Mouse (Mus musculus): ENCODE measurements around the gene Pdzrn4. TPM values are rescaled to one million over a fixed set of nuclear protein-coding genes. Genes with fewer than 3 reads are reported as not detected.

The Pdzrn4 gene
- polyA plus RNA-seq, 1 experiment from 2014 or later: 25.2 TPM

- no peak overlapping the region for H3K4me2 ChIP-seq (ENCODE audit: low read length)
- no peak overlapping the region for H3K4me3 ChIP-seq (replicated peaks; ENCODE audit: low read depth, low read length)
- WGBS: 72% methylated on average over 6 of the region's 6 CpGs
- no peaks in the 10 kb centered on the region for H3K4me1 ChIP-seq (ENCODE audit: control insufficient read depth, insufficient read depth, low read length)
- no peak for DNase-seq
- no peak overlapping the region for H3K9ac ChIP-seq (replicated peaks; ENCODE audit: low read length)
- no peaks in the 10 kb centered on the region for H3K27me3 ChIP-seq (ENCODE audit: control insufficient read depth, insufficient read depth, low read length)
- ATAC-seq (ENCODE audit: low FRiP score, low TSS enrichment): no peak
- no peaks in the 10 kb centered on the region for H3K9me3 ChIP-seq (ENCODE audit: control insufficient read depth, low read length)
- no peaks in the 10 kb centered on the region for H3K36me3 ChIP-seq (ENCODE audit: control insufficient read depth, insufficient read depth, low read length)
- H3K27ac ChIP-seq (replicated peaks; ENCODE audit: low read depth, low read length): no peak overlapping the region
Observed at GRCm38 (mm10) chr15:92678377-92678776, 281.7 kb downstream of the Pdzrn4 start.

DNA sequence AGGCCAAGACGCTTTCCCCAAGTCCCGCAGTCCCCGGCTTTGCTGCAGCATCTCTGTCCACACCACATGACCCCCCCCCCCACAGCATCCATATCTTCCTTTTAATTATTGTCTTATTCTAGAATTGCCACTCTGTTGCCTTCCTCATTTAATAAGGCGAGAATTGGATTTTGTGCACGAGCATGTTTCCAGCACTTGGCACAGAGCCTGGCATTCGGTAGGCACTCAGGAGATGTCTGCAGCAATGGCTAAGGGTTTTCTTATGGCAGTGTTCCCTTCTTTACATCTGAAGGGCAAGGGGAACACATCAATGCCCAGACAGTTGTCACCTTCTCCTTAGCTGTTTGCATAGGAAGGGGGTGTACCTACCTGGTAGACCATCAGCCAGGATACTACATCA lies 282.9 kb downstream of the Pdzrn4 start:
- no peak overlapping the region for H3K4me2 ChIP-seq (ENCODE audit: low read length)
- no peak overlapping the region for H3K9ac ChIP-seq (replicated peaks; ENCODE audit: low read length)
- H3K4me3 ChIP-seq (replicated peaks; ENCODE audit: low read depth, low read length): no peak overlapping the region
- H3K27ac ChIP-seq (replicated peaks; ENCODE audit: low read depth, low read length): no peak overlapping the region
- H3K27me3 ChIP-seq (ENCODE audit: control insufficient read depth, insufficient read depth, low read length): no peaks in the 10 kb centered on the region
- WGBS: 92% methylated on average over 6 of the region's 6 CpGs
- H3K36me3 ChIP-seq (ENCODE audit: control insufficient read depth, insufficient read depth, low read length): no peaks in the 10 kb centered on the region
- H3K4me1 ChIP-seq (ENCODE audit: control insufficient read depth, insufficient read depth, low read length): no peaks in the 10 kb centered on the region
- DNase-seq (peak; percentile 23), ATAC-seq (ENCODE audit: low FRiP score, low TSS enrichment) (no peak)
- H3K9me3 ChIP-seq (ENCODE audit: control insufficient read depth, low read length): no peaks in the 10 kb centered on the region

- Histone ChIP-seq H3K9ac (replicated peaks; ENCODE audit: low read length) (no peak overlapping the region), H3K9me3 (ENCODE audit: control insufficient read depth, low read length) (no peaks in the 10 kb centered on the region), H3K4me1 (ENCODE audit: control insufficient read depth, insufficient read depth, low read length) (no peaks in the 10 kb centered on the region), H3K4me2 (ENCODE audit: low read length) (no peak overlapping the region), H3K4me3 (replicated peaks; ENCODE audit: low read depth, low read length) (no peak overlapping the region), H3K27me3 (ENCODE audit: control insufficient read depth, insufficient read depth, low read length) (no peaks in the 10 kb centered on the region), H3K27ac (replicated peaks; ENCODE audit: low read depth, low read length) (no peak overlapping the region), H3K36me3 (ENCODE audit: control insufficient read depth, insufficient read depth, low read length) (no peaks in the 10 kb centered on the region)
- DNase-seq: no peak
- ATAC-seq (ENCODE audit: low FRiP score, low TSS enrichment): no peak
- 62% methylated on average over 10 of the region's 10 CpGs for WGBS
Observed at GRCm38 (mm10) chr15:92696276-92696956, 299.7 kb downstream of the Pdzrn4 start.

DNA sequence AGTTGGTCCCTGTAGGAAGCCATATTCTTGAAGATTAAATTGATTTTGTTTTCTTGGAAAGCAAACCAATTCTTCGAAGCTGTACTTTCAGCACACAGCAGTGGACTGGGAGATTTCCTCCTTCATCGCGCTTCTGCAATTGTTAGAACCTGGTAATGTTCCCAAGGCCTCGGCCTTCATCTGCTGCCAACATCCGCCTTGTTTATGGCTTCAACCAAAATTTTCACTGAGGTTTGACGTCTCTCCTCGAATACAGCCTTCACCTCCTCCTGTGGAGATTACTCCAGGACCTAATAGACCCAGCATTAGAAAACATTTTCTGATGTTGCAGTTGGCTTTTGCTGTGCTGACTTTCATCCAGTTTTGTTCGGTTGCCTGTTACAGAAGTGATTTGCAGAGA lies 307.5 kb downstream of the Pdzrn4 start:
- ATAC-seq (ENCODE audit: low FRiP score, low TSS enrichment) (no peak), DNase-seq (no peak)
- Histone ChIP-seq H3K9ac (replicated peaks; ENCODE audit: low read length) (no peak overlapping the region), H3K27me3 (ENCODE audit: control insufficient read depth, insufficient read depth, low read length) (no peaks in the 10 kb centered on the region), H3K27ac (replicated peaks; ENCODE audit: low read depth, low read length) (no peak overlapping the region), H3K4me1 (ENCODE audit: control insufficient read depth, insufficient read depth, low read length) (no peaks in the 10 kb centered on the region; the same call in 1 of the 2 replicates), H3K4me2 (ENCODE audit: low read length) (no peak overlapping the region), H3K36me3 (ENCODE audit: control insufficient read depth, insufficient read depth, low read length) (no peaks in the 10 kb centered on the region), H3K9me3 (ENCODE audit: control insufficient read depth, low read length) (no peaks in the 10 kb centered on the region), H3K4me3 (replicated peaks; ENCODE audit: low read depth, low read length) (no peak overlapping the region)
- WGBS: 66% methylated on average over 8 of the region's 8 CpGs

DNA sequence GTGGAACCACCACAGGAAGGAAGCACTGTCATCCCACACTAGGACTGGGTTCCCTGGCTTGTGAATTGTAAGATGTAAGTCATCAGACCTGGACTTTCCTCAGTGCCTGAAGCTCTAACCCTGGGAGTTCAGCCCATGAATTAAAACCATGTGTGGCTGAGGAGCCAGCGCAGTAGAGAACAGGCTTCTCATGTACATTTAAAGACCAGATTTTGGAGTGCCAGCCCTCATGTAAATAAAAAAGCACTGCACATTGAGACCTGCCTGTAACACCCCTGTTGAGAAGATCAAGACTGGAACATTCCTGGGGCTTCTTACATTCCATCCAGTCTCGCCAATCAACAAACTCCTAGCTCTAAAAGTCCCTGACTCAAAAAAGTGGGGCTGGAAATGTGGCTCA lies 342.0 kb downstream of the Pdzrn4 start:
- no peak overlapping the region for H3K9ac ChIP-seq (replicated peaks; ENCODE audit: low read length)
- no peaks in the 10 kb centered on the region for H3K27me3 ChIP-seq (ENCODE audit: control insufficient read depth, insufficient read depth, low read length)
- no peak overlapping the region for H3K27ac ChIP-seq (replicated peaks; ENCODE audit: low read depth, low read length)
- ATAC-seq (ENCODE audit: low FRiP score, low TSS enrichment) (no peak), DNase-seq (no peak)
- H3K4me2 ChIP-seq (ENCODE audit: low read length): no peak overlapping the region
- 82% methylated on average over 2 of the region's 2 CpGs for WGBS
- no peaks in the 10 kb centered on the region for H3K4me1 ChIP-seq (ENCODE audit: control insufficient read depth, insufficient read depth, low read length)
- H3K4me3 ChIP-seq (replicated peaks; ENCODE audit: low read depth, low read length): no peak overlapping the region
- H3K36me3 ChIP-seq (ENCODE audit: control insufficient read depth, insufficient read depth, low read length): no peaks in the 10 kb centered on the region
- H3K9me3 ChIP-seq (ENCODE audit: control insufficient read depth, low read length): no peaks in the 10 kb centered on the region

GRCm38 (mm10) chr15:92739887-92740286 lies 343.2 kb downstream of the Pdzrn4 start:
- Histone ChIP-seq H3K27ac (replicated peaks; ENCODE audit: low read depth, low read length) (no peak overlapping the region), H3K4me3 (replicated peaks; ENCODE audit: low read depth, low read length) (no peak overlapping the region), H3K4me1 (ENCODE audit: control insufficient read depth, insufficient read depth, low read length) (no peaks in the 10 kb centered on the region), H3K4me2 (ENCODE audit: low read length) (no peak overlapping the region), H3K36me3 (ENCODE audit: control insufficient read depth, insufficient read depth, low read length) (no peaks in the 10 kb centered on the region), H3K9ac (replicated peaks; ENCODE audit: low read length) (no peak overlapping the region), H3K9me3 (ENCODE audit: control insufficient read depth, low read length) (no peaks in the 10 kb centered on the region), H3K27me3 (ENCODE audit: control insufficient read depth, insufficient read depth, low read length) (no peaks in the 10 kb centered on the region)
- WGBS: 87% methylated on average over 4 of the region's 4 CpGs
- ATAC-seq (ENCODE audit: low FRiP score, low TSS enrichment): no peak
- DNase-seq: no peak

- ATAC-seq (ENCODE audit: low FRiP score, low TSS enrichment): no peak; the same call in 1 of the 2 replicates
- WGBS: 43% methylated on average over 6 of the region's 6 CpGs
- peak; percentile 83 for DNase-seq
- Histone ChIP-seq H3K36me3 (ENCODE audit: control insufficient read depth, insufficient read depth, low read length) (no peaks in the 10 kb centered on the region), H3K27me3 (ENCODE audit: control insufficient read depth, insufficient read depth, low read length) (no peaks in the 10 kb centered on the region), H3K4me2 (ENCODE audit: low read length) (no peak overlapping the region), H3K27ac (replicated peaks; ENCODE audit: low read depth, low read length) (no peak overlapping the region), H3K9ac (replicated peaks; ENCODE audit: low read length) (no peak overlapping the region), H3K4me3 (replicated peaks; ENCODE audit: low read depth, low read length) (no peak overlapping the region), H3K9me3 (ENCODE audit: control insufficient read depth, low read length) (no peaks in the 10 kb centered on the region), H3K4me1 (ENCODE audit: control insufficient read depth, insufficient read depth, low read length) (no peaks in the 10 kb centered on the region)
Observed at GRCm38 (mm10) chr15:92743624-92744023, 346.9 kb downstream of the Pdzrn4 start.

DNA sequence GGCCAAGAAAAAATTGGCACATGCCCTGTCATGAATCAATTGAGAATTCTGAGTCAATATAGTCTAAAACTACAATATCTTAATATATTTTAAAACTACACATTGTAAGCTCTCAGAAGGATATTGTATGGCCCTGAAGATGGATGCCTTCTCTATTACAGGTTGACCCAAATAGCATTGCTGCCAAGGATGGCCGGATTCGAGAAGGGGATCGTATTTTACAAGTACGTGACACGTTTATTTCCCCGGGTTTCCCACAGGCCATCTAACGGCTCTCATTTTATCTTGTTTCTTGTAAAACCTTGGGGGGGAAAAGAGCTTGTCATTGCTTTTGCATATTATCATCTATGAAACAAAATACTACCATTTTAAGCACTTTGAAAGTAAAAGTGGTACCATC lies 349.4 kb downstream of the Pdzrn4 start:
- Histone ChIP-seq H3K9ac (replicated peaks; ENCODE audit: low read length) (no peak overlapping the region), H3K4me1 (ENCODE audit: control insufficient read depth, insufficient read depth, low read length) (0 out of 2 replicates have a peak, but pooled peaks cover 4% of the 10 kb centered on the region), H3K9me3 (ENCODE audit: control insufficient read depth, low read length) (no peaks in the 10 kb centered on the region), H3K4me3 (replicated peaks; ENCODE audit: low read depth, low read length) (no peak overlapping the region), H3K27me3 (ENCODE audit: control insufficient read depth, insufficient read depth, low read length) (no peaks in the 10 kb centered on the region), H3K36me3 (ENCODE audit: control insufficient read depth, insufficient read depth, low read length) (no peaks in the 10 kb centered on the region), H3K4me2 (ENCODE audit: low read length) (no peak overlapping the region), H3K27ac (replicated peaks; ENCODE audit: low read depth, low read length) (no peak overlapping the region)
- ATAC-seq (ENCODE audit: low FRiP score, low TSS enrichment) (no peak), DNase-seq (no peak)
- 95% methylated on average over 7 of the region's 7 CpGs for WGBS

GRCm38 (mm10) chr15:92752167-92752566 lies 355.5 kb downstream of the Pdzrn4 start:
- H3K4me1 ChIP-seq (ENCODE audit: control insufficient read depth, insufficient read depth, low read length): peaks cover 6% of the 10 kb centered on the region; the same call in 1 of the 2 replicates
- ATAC-seq (ENCODE audit: low FRiP score, low TSS enrichment): no peak
- H3K27me3 ChIP-seq (ENCODE audit: control insufficient read depth, insufficient read depth, low read length): no peaks in the 10 kb centered on the region
- H3K36me3 ChIP-seq (ENCODE audit: control insufficient read depth, insufficient read depth, low read length): no peaks in the 10 kb centered on the region
- DNase-seq: peak; percentile 43
- H3K4me3 ChIP-seq (replicated peaks; ENCODE audit: low read depth, low read length): no peak overlapping the region
- no peak overlapping the region for H3K9ac ChIP-seq (replicated peaks; ENCODE audit: low read length)
- no peaks in the 10 kb centered on the region for H3K9me3 ChIP-seq (ENCODE audit: control insufficient read depth, low read length)
- no peak overlapping the region for H3K4me2 ChIP-seq (ENCODE audit: low read length)
- peak overlapping the region; percentile 42; the same call in 1 of the 2 replicates for H3K27ac ChIP-seq (replicated peaks; ENCODE audit: low read depth, low read length)
- WGBS: 75% methylated on average over 17 of the region's 17 CpGs
